Mouse (Mus musculus): Measurements from ENCODE around the gene Mapk8ip1. TPM values are rescaled to one million over a fixed set of nuclear protein-coding genes. Genes with fewer than 3 reads are reported as not detected.
A peak's percentile ranks its signal among the peaks of the same experiment; 100 is the strongest.

Mapk8ip1 gene
- polyA plus RNA-seq, 1 experiment, result 18.3 TPM

- TF ChIP-seq POLR2A (IDR thresholded peaks at IDR 0.05; ENCODE audit: borderline replicate concordance, extremely low read depth, low read depth, low read length), result no peak
- TF ChIP-seq CTCF (IDR thresholded peaks at IDR 0.05; ENCODE audit: insufficient read depth, low read length), result no peak
- DNase-seq, result no peak
- Histone ChIP-seq H3K4me1 (ENCODE audit: control insufficient read depth, insufficient read depth, low read length) (no peaks in the 10 kb centered on the region), H3K4me3 (replicated peaks; ENCODE audit: extremely low read depth, low read depth, low read length) (no peak overlapping the region)
- 74% methylated on average over 3 of the region's 3 CpGs for WGBS
Measured at GRCm38 (mm10) chr2:92395535-92395934, 5.5 kb downstream of the Mapk8ip1 start.

- 11% methylated on average over 26 of the region's 26 CpGs for WGBS
- no peak for TF ChIP-seq POLR2A (IDR thresholded peaks at IDR 0.05; ENCODE audit: borderline replicate concordance, extremely low read depth, low read depth, low read length)
- no peak for TF ChIP-seq CTCF (IDR thresholded peaks at IDR 0.05; ENCODE audit: insufficient read depth, low read length)
Measured at GRCm38 (mm10) chr2:92392318-92393264, 8.5 kb downstream of the Mapk8ip1 start.

GRCm38 (mm10) chr2:92391703-92392317, 9.3 kb downstream of the Mapk8ip1 start:
- 37% methylated on average over 11 of the region's 11 CpGs for WGBS

More at GRCm38 (mm10) chr2:92392318-92393264, 8.5 kb downstream of the Mapk8ip1 start:
- DNase-seq, result no peak
- Histone ChIP-seq H3K4me3 (replicated peaks; ENCODE audit: extremely low read depth, low read depth, low read length) (no peak overlapping the region), H3K4me1 (ENCODE audit: control insufficient read depth, insufficient read depth, low read length) (peaks cover 4% of the 10 kb centered on the region; the same call in 1 of the 2 replicates)

GRCm38 (mm10) chr2:92391116-92391515, 9.9 kb downstream of the Mapk8ip1 start:
- Histone ChIP-seq H3K4me1 (ENCODE audit: control insufficient read depth, insufficient read depth, low read length) (peaks cover 4% of the 10 kb centered on the region; the same call in 1 of the 2 replicates), H3K4me3 (replicated peaks; ENCODE audit: extremely low read depth, low read depth, low read length) (no peak overlapping the region)
- WGBS, result 85% methylated on average over 8 of the region's 8 CpGs
- TF ChIP-seq CTCF (IDR thresholded peaks at IDR 0.05; ENCODE audit: insufficient read depth, low read length), result no peak
- TF ChIP-seq POLR2A (IDR thresholded peaks at IDR 0.05; ENCODE audit: borderline replicate concordance, extremely low read depth, low read depth, low read length), result no peak
- DNase-seq, result no peak

More at GRCm38 (mm10) chr2:92391703-92392317, 9.3 kb downstream of the Mapk8ip1 start:
- no peak overlapping the region for H3K4me3 ChIP-seq (replicated peaks; ENCODE audit: extremely low read depth, low read depth, low read length)
- TF ChIP-seq POLR2A (IDR thresholded peaks at IDR 0.05; ENCODE audit: borderline replicate concordance, extremely low read depth, low read depth, low read length) (no peak), CTCF (IDR thresholded peaks at IDR 0.05; ENCODE audit: insufficient read depth, low read length) (no peak)
- H3K4me1 ChIP-seq (ENCODE audit: control insufficient read depth, insufficient read depth, low read length), result peaks cover 4% of the 10 kb centered on the region; the same call in 1 of the 2 replicates
- no peak for DNase-seq

- 49% methylated on average over 6 of the region's 6 CpGs for WGBS
- TF ChIP-seq CTCF (IDR thresholded peaks at IDR 0.05; ENCODE audit: insufficient read depth, low read length) (no peak), POLR2A (IDR thresholded peaks at IDR 0.05; ENCODE audit: borderline replicate concordance, extremely low read depth, low read depth, low read length) (no peak)
- no peak overlapping the region for H3K4me3 ChIP-seq (replicated peaks; ENCODE audit: extremely low read depth, low read depth, low read length)
- H3K4me1 ChIP-seq (ENCODE audit: control insufficient read depth, insufficient read depth, low read length), result peaks cover 4% of the 10 kb centered on the region; the same call in 1 of the 2 replicates
- peak; percentile 58 for DNase-seq
Measured at GRCm38 (mm10) chr2:92390206-92390930, 10.7 kb downstream of the Mapk8ip1 start.

GRCm38 (mm10) chr2:92389645-92390044, 11.4 kb downstream of the Mapk8ip1 start:
- WGBS, result 22% methylated on average over 10 of the region's 10 CpGs
- Histone ChIP-seq H3K4me3 (replicated peaks; ENCODE audit: extremely low read depth, low read depth, low read length) (peak overlapping the region; percentile 76), H3K4me1 (ENCODE audit: control insufficient read depth, insufficient read depth, low read length) (peaks cover 4% of the 10 kb centered on the region; the same call in 1 of the 2 replicates)
- TF ChIP-seq CTCF (IDR thresholded peaks at IDR 0.05; ENCODE audit: insufficient read depth, low read length) (no peak), POLR2A (IDR thresholded peaks at IDR 0.05; ENCODE audit: borderline replicate concordance, extremely low read depth, low read depth, low read length) (no peak)
- DNase-seq, result no peak

GRCm38 (mm10) chr2:92388891-92389641, 12.0 kb downstream of the Mapk8ip1 start:
- WGBS, result under 1% methylated on average over 62 of the region's 62 CpGs
- Histone ChIP-seq H3K4me1 (ENCODE audit: control insufficient read depth, insufficient read depth, low read length) (peaks cover 4% of the 10 kb centered on the region; the same call in 1 of the 2 replicates), H3K4me3 (replicated peaks; ENCODE audit: extremely low read depth, low read depth, low read length) (peak overlapping the region; percentile 76)
- TF ChIP-seq CTCF (IDR thresholded peaks at IDR 0.05; ENCODE audit: insufficient read depth, low read length) (no peak), POLR2A (IDR thresholded peaks at IDR 0.05; ENCODE audit: borderline replicate concordance, extremely low read depth, low read depth, low read length) (no peak)
- peak; percentile 68 for DNase-seq

GRCm38 (mm10) chr2:92388081-92388517, 13.0 kb downstream of the Mapk8ip1 start:
- no peak for DNase-seq

More at GRCm38 (mm10) chr2:92388081-92388517, 13.0 kb downstream of the Mapk8ip1 start:
- H3K4me3 ChIP-seq (replicated peaks; ENCODE audit: extremely low read depth, low read depth, low read length), result no peak overlapping the region
- H3K4me1 ChIP-seq (ENCODE audit: control insufficient read depth, insufficient read depth, low read length), result peaks cover 4% of the 10 kb centered on the region; the same call in 1 of the 2 replicates
- WGBS, result 40% methylated on average over 3 of the region's 3 CpGs
- TF ChIP-seq POLR2A (IDR thresholded peaks at IDR 0.05; ENCODE audit: borderline replicate concordance, extremely low read depth, low read depth, low read length) (no peak), CTCF (IDR thresholded peaks at IDR 0.05; ENCODE audit: insufficient read depth, low read length) (no peak)
